Mouse (Mus musculus): ENCODE data around the gene Dmrt3. TPM values are rescaled to one million over a fixed set of nuclear protein-coding genes. Genes with fewer than 3 reads are reported as not detected.

Dmrt3 gene
- polyA plus RNA-seq, 1 experiment from 2014 or later: 21.8 TPM

Other genes with a start within 250 kb of the Dmrt3 start
- gene Dmrt1, start 104.7 kb upstream of the Dmrt3 start, polyA plus RNA-seq (2014; fragmentation: Nextera tagmentation; extraction: Ambion mirVana): 0.95 and 1.0 TPM in 2 replicates
- 0.41 and 0.48 TPM in 2 replicates for gene Dmrt2, start 62.1 kb downstream of the Dmrt3 start, polyA plus RNA-seq (2014; fragmentation: Nextera tagmentation; extraction: Ambion mirVana)